Mouse (Mus musculus) right cerebral cortex, adult 18-20 months (tissue): ENCODE data around the gene Gm20806.
"Not testable (repeated sequence)": the region's sequence is repeated elsewhere in the genome, so short reads cannot be mapped to it uniquely, and the experiment has no call there.

Experiments
- DNase-seq: peaks from one replicate; pipeline ENCODE4 v3.0.0; 2022; ENCODE audit warnings: mixed read lengths

Gene Gm20806

GRCm38 (mm10) chrY:78837956-78838355 is at the start of gene Gm20806:
TSS of gene Gm20806 (minus strand) at chrY:78838056.
- not testable (repeated sequence) for DNase-seq
